Mouse (Mus musculus) sigmoid colon, adult 10 weeks (tissue): ENCODE results near the gene Cabp2. TPM values are rescaled to one million over a fixed set of nuclear protein-coding genes. Genes with fewer than 3 reads are reported as not detected.

Experiments
- polyA plus RNA-seq: library from polyadenylated mRNA; stranded (reverse); fragments of 350-450 nt; fragmentation: Illumina TruSeq; extraction: RNeasy Lipid Tissue Mini Kit (QIAGEN cat#74804); gene quantifications from one replicate; pipeline ENCODE4 v1.2.3, GENCODE M21; 2014; ENCODE audit warnings: low read depth, low replicate concordance

Gene Cabp2
- not detected for polyA plus RNA-seq

DNA sequence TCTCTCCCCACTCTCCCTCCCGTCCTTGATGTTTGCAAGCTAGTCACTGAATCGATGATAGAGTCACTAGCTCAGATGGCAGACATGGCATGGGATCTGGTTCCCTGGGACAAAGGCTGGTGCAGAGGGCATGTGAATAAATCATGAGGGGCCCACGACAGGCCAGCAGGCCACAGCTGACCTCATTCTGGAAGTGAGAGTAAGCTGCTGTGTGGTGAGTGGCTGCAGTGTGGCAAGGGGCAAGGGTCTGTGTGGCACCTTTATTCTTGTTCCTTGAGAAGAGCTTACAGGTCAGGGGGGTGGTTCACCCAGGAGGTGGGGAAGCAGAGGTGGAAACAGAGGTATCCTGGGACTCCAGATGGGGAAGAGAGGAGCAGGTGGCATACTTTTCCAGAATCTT, at the start of gene Cabp2:
TSS of gene Cabp2 (plus strand) at position 185 of the 400 bp plus-strand sequence.

DNA sequence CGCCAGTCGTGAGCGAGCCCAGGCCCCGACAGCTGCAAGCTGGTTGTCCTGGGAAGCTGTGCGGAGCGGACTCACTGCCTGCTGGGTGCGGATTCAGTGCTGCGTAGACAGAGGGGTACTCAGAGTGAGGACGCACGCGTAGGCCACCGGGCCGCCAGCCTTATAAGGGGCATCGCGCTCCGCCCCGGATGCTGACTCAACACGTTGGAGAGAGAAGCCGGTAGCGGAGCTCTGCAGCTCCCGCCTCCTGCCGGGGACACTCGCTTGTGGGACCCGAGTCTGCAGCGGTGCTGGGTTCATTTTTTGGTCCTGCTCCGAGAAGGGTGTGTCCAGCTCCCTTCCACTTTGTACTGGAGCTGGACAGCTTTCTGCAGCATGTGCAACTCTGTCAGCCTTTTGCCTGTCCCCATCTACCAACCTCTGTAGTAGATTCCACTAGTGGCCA, 43.6 kb upstream of the Cabp2 start, which contains the start of gene Gstp1:
TSS of gene Gstp1 (minus strand) at position 198 of the 445 bp plus-strand sequence.

DNA sequence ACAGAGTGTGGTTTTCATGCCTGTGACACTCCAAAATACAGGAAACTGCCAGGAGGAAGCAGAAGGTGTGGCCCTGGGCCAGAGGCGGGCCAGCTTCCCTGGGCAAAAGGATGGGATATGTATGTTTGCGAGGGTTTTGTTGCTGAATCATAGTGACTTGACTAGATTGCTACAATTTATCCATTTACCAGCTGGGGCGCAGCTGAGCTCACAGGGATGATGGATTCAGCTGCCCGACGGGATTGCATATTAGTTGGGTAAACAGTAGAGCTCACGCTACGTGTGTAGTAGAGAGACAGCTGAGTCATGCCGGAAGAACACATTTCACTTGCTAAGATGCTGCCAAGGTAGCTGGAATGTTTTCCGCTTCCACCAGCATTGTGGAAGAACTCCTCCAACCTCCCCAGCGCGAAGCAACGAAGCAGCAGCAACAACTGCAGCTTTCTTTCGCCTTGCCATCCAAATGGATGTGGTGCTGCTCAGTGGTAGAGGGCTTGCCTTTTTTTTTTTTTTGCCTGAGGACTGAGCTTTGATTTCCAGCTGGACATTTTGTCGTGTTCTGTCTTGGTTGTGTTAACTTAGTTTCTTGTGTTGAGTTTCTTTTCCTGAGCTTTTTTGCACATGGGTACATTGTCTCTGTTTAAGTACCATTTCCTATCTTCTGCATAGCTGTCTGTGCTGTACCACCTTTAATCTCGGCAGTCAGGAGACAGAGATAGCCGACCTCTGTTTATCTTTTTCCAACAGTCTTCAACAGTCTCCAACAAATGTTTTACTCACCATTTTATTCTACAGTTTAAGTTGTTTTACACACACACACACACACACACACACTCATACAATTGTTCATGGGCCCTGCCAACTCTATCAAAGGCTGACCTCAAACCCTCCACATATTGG, 35.2 kb upstream of the Cabp2 start, which contains the start of gene Gstp2:
TSS of gene Gstp2 (minus strand) at position 58 of the 900 bp plus-strand sequence.

DNA sequence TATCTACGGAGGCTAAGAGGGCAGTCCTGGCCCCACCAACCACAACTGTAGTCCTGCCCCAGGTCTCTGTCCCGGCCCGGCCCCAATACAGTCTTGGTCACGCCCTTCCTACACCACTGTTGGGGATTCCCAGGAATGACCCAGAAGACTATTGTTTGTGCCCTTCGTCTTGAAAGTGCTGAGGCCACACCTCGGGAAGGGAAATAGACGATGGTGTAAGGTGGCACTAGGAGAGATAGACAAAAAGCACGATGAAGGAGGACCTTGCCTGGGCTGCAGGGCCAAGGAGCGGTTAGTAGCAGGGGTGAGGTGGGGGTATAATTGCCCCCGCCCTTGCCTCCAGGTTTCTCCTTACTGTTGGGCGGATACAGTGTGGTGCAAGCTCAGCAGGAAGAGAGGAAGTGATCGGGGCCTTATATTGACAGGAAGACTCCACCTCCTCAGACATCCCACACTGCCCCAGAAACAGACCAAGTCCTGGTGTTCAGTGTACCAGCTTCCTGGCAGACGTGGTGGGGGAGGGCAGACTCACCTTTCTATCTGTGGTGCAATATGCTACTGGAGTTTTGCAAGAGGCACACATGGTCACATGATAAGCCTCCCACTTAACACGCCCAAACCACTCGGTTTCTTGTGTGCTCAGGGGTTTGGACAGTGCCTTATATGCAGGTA, 22.2 kb upstream of the Cabp2 start, which contains the start of gene Gstp3:
TSS of gene Gstp3 (minus strand) at position 501 of the 672 bp plus-strand sequence.

DNA sequence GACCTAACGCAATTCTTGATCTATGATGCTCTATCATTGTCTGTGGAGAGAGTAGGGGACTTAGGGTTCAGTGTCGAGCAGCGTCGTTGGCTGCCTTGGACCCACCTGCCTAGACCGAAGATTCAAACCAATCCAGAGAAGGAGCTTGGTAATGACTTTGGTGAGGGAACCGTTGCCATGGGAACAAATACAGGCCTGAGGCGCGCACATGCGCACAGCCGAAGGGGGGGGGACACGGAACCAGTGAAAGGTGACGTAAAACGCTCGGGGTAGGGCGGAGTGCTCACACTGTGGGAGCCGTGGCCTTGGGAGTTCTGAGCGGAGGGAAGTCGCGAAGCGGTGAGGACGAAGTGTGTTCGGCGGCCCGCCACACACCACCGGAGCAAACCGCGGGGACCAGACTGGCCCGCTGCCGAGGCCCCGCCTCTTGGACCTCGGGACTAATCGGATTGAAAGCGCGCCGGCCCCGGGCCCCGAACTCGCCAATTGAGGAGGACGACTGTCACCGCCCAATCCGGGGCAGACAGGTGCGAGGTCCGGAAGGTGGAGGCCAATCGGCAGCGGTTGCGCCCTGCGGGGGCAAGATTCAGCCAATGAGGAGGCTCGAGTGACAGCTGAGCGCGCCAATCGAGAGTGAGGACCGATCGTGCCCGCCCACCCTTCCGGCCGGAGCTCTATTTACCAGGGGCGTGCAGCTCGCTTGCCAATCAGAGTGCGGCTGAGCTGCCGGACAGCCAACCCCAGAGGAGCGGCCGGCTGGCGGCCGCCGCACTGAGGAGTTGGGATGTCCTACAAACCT, 15.5 kb downstream of the Cabp2 start, which contains the start of gene Cdk2ap2:
TSS of gene Cdk2ap2 (plus strand) at position 541 of the 799 bp plus-strand sequence.

DNA sequence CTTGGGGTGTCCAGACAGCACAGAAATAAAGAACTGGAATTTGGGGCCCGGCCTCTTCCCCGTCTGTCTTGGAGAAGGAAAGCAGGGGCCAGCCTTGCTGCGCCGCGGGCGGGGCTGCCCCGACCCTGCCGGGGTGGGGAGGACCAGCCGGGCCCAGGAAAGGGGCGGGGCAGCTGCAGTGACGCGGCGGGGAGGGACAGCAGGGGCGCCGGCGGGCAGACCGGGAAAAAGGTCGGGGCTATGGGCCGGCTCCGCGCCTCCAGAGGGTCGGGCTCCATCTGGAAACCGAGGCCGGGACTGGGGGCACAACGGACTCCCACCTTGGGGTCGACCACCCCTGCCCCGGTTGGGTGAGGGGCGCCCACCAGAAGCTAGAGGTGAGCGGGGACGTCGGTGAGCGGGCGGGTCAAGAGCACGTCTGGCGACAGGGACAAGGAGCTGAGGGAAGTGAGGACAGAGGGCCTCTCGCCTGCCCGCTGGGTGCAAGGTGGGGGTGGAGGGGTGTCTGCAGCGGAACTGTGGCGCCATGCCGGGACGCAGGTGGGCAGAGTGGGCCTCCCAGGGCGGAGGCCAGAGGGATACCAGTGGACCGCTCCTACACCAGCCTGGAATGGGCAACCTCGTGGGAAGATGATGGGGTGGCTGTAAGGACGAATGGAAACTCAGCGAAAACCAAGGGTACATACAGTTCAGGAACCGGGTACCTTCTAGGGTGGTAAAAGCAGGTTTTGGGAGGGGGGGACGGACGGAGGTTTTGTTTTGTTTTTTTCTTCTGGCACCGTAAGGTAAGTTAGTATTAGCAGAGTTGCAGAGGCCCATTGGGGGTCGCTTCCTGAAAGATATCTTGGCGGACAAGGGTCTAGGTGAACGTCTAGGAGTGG, 18.7 kb downstream of the Cabp2 start, which contains the start of gene Pitpnm1:
TSS of gene Pitpnm1 (plus strand) at position 162 of the 881 bp plus-strand sequence.

DNA sequence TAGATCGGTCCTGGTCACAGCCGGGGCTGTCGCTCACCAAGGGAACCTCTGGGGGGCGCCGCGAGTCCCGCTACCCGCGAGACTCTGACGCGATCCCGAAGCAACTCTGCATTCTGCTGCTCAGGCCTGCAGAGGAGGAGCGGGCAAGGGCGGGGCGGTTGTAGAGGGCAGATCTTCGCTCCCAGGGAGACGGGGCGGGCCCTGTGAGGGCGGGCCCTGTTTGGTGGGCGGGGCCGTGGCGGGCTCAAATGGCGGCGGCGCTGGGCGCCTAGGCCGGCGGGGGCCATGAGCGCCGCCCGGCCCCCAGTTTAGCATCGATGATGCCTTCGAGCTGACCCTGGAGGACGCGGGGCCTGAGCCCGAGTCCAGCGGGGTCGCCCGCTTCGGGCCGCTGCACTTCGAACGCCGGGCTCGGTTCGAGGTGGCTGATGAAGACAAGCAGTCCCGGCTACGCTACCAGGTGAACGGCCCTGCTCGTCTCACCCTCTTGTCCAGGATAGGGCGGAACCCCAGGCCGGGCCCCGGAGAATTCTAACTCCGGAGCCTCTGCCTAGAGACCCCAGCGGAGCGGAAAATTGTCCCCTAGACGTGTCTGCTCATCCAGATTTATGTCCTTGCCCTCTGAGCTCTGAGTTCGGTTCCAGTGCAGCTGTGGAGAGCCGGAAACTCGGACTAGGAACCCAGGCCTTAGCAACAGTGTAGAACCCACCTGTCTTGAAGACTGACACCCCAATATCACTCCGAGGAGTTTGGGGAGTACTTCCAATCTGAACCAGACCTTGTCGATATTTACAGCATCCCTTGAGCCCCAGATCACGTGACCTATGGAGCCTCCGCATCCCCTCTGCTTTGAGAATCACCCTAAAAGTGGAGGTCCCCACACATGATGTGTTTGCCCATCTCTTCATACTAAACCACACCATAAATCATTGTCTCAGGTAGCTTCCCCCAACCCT, 44.6 kb downstream of the Cabp2 start, which contains the start of gene Aip:
TSS of gene Aip (minus strand) at position 118 of the 956 bp plus-strand sequence.

Other genes starting within 250 kb of the Cabp2 start
- 66.4 TPM for gene Chka, start 229.8 kb upstream of the Cabp2 start, polyA plus RNA-seq
- 3.8 TPM for gene Tcirg1, start 174.4 kb upstream of the Cabp2 start, polyA plus RNA-seq
- gene Ndufs8, start 168.8 kb upstream of the Cabp2 start, polyA plus RNA-seq = 5.1 TPM
- 0.50 TPM for gene Aldh3b1, start 151.8 kb upstream of the Cabp2 start, polyA plus RNA-seq
- 1.8 TPM for gene Unc93b1, start 146.4 kb upstream of the Cabp2 start, polyA plus RNA-seq
- gene Aldh3b3, start 122.9 kb upstream of the Cabp2 start, polyA plus RNA-seq = not detected
- gene Aldh3b2, start 109.2 kb upstream of the Cabp2 start, polyA plus RNA-seq = 0.44 TPM
- gene Acy3, start 95.0 kb upstream of the Cabp2 start, polyA plus RNA-seq = 1.1 TPM
- not detected for gene Tbx10, start 88.8 kb upstream of the Cabp2 start, polyA plus RNA-seq
- gene Nudt8, start 81.0 kb upstream of the Cabp2 start, polyA plus RNA-seq = not detected
- gene Gm49405, start 81.0 kb upstream of the Cabp2 start, polyA plus RNA-seq = 0.47 TPM
- not detected for gene Doc2g, start 78.3 kb upstream of the Cabp2 start, polyA plus RNA-seq
- 8.4 TPM for gene Ndufv1, start 68.8 kb upstream of the Cabp2 start, polyA plus RNA-seq
- gene Gstp1, start 43.6 kb upstream of the Cabp2 start, polyA plus RNA-seq = 27.6 TPM
- 2.6 TPM for gene Gstp2, start 35.6 kb upstream of the Cabp2 start, polyA plus RNA-seq
- gene Gstp3, start 22.0 kb upstream of the Cabp2 start, polyA plus RNA-seq = not detected
- gene Cdk2ap2, start 15.6 kb downstream of the Cabp2 start, polyA plus RNA-seq = 4.7 TPM
- 0.63 TPM for gene Pitpnm1, start 18.4 kb downstream of the Cabp2 start, polyA plus RNA-seq
- gene Aip, start 44.3 kb downstream of the Cabp2 start, polyA plus RNA-seq = 0.47 TPM
- not detected for gene Gpr152, start 58.2 kb downstream of the Cabp2 start, polyA plus RNA-seq
- 0.66 TPM for gene Cabp4, start 62.5 kb downstream of the Cabp2 start, polyA plus RNA-seq
- 53.4 TPM for gene Coro1b, start 67.0 kb downstream of the Cabp2 start, polyA plus RNA-seq
- 10.0 TPM for gene Ptprcap, start 72.0 kb downstream of the Cabp2 start, polyA plus RNA-seq
- gene Rps6kb2, start 81.8 kb downstream of the Cabp2 start, polyA plus RNA-seq = 3.2 TPM
- 1.9 TPM for gene Carns1, start 93.9 kb downstream of the Cabp2 start, polyA plus RNA-seq
- gene Tbc1d10c, start 109.7 kb downstream of the Cabp2 start, polyA plus RNA-seq = 1.2 TPM
- gene Ppp1ca, start 110.5 kb downstream of the Cabp2 start, polyA plus RNA-seq = 90.7 TPM
- gene Rad9a, start 120.1 kb downstream of the Cabp2 start, polyA plus RNA-seq = 2.5 TPM
- 0.44 TPM for gene Clcf1, start 132.7 kb downstream of the Cabp2 start, polyA plus RNA-seq
- not detected for gene AC109138.7, start 132.8 kb downstream of the Cabp2 start, polyA plus RNA-seq
- not detected for gene Pold4, start 150.3 kb downstream of the Cabp2 start, polyA plus RNA-seq
- gene Ssh3, start 187.6 kb downstream of the Cabp2 start, polyA plus RNA-seq = 9.6 TPM
- gene Ankrd13d, start 201.6 kb downstream of the Cabp2 start, polyA plus RNA-seq = not detected
- 17.6 TPM for gene Grk2, start 224.6 kb downstream of the Cabp2 start, polyA plus RNA-seq